Mouse (Mus musculus) cerebellum, adult 8-10 months (tissue): ENCODE data around the gene Tmem117.

ENCODE experiments used
- DNase-seq: peaks from one replicate; pipeline ENCODE4 v3.0.0; 2022

Tmem117 gene

GRCm38 (mm10) chr15:94904672-94905407 is 275.8 kb downstream of the Tmem117 start:
- no peak for DNase-seq

- no peak for DNase-seq
These were observed 292.6 kb downstream of the Tmem117 start for GRCm38 (mm10) chr15:94921672-94922071.

GRCm38 (mm10) chr15:94927986-94928385 is 299.0 kb downstream of the Tmem117 start:
- DNase-seq: no peak

GRCm38 (mm10) chr15:94930743-94931142 is 301.7 kb downstream of the Tmem117 start:
- DNase-seq: no peak

- no peak for DNase-seq
These were observed 304.0 kb downstream of the Tmem117 start for GRCm38 (mm10) chr15:94933044-94933443.

GRCm38 (mm10) chr15:94933480-94933879 is 304.4 kb downstream of the Tmem117 start:
- no peak for DNase-seq

- DNase-seq: no peak
These were observed 312.9 kb downstream of the Tmem117 start for GRCm38 (mm10) chr15:94941954-94942353.

- no peak for DNase-seq
These were observed 313.4 kb downstream of the Tmem117 start for GRCm38 (mm10) chr15:94942465-94942864.

GRCm38 (mm10) chr15:94943891-94944290 is 314.9 kb downstream of the Tmem117 start:
- no peak for DNase-seq

GRCm38 (mm10) chr15:94951382-94952048 is 322.5 kb downstream of the Tmem117 start:
- DNase-seq: no peak

- no peak for DNase-seq
These were observed 327.7 kb downstream of the Tmem117 start for GRCm38 (mm10) chr15:94956697-94957096.

GRCm38 (mm10) chr15:94957202-94957601 is 328.2 kb downstream of the Tmem117 start:
- DNase-seq: no peak

- DNase-seq: no peak
These were observed 338.0 kb downstream of the Tmem117 start for GRCm38 (mm10) chr15:94967004-94967403.

- no peak for DNase-seq
These were observed 339.6 kb downstream of the Tmem117 start for GRCm38 (mm10) chr15:94968403-94969180.

- no peak for DNase-seq
These were observed 352.8 kb downstream of the Tmem117 start for GRCm38 (mm10) chr15:94981798-94982197.

GRCm38 (mm10) chr15:94995352-94995751 is 366.3 kb downstream of the Tmem117 start:
- DNase-seq: no peak

- peak; percentile 44 for DNase-seq
These were observed 376.2 kb downstream of the Tmem117 start for GRCm38 (mm10) chr15:95005121-95005824.

GRCm38 (mm10) chr15:95022251-95022650 is 393.2 kb downstream of the Tmem117 start:
- no peak for DNase-seq

GRCm38 (mm10) chr15:95024401-95024800 is 395.4 kb downstream of the Tmem117 start:
- DNase-seq: no peak

- no peak for DNase-seq
These were observed 399.9 kb downstream of the Tmem117 start for GRCm38 (mm10) chr15:95028862-95029486.

GRCm38 (mm10) chr15:95029487-95029875 is 400.4 kb downstream of the Tmem117 start:
- DNase-seq: no peak

- no peak for DNase-seq
These were observed 413.4 kb downstream of the Tmem117 start for GRCm38 (mm10) chr15:95042437-95042836.
